Mouse (Mus musculus) 416B (cell line): ENCODE measurements at regions not wholly inside any gene's neighbourhood (a gene's known extent, or its start where the extent isn't known, plus 50 kb on each side); places are given as distances from the start of the nearest gene placed in this dataset.

ENCODE experiments used
- DNase-seq: peaks from one replicate; pipeline ENCODE4 v3.0.0; 2011; ENCODE audit warnings: low read depth

DNA sequence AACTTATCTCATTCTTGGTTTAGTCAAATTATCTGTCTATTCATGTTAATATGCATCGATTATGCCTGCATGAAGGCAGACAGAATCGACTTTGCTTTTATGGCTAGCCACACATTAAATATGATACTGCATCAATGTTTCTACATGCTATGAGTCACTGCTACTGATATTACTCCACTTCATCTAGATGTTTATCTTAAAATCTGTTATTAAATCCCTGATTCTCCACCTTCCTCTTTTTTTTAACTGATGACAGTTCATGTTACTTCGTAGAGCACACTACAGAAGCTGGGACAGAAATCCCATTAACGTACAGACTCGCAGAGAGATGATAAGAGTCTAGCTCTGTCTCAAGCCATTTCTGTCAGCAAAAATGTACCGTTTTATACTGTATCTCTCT, 685.1 kb upstream of the Cdh9 start:
- DNase-seq, result peak; percentile 71

DNA sequence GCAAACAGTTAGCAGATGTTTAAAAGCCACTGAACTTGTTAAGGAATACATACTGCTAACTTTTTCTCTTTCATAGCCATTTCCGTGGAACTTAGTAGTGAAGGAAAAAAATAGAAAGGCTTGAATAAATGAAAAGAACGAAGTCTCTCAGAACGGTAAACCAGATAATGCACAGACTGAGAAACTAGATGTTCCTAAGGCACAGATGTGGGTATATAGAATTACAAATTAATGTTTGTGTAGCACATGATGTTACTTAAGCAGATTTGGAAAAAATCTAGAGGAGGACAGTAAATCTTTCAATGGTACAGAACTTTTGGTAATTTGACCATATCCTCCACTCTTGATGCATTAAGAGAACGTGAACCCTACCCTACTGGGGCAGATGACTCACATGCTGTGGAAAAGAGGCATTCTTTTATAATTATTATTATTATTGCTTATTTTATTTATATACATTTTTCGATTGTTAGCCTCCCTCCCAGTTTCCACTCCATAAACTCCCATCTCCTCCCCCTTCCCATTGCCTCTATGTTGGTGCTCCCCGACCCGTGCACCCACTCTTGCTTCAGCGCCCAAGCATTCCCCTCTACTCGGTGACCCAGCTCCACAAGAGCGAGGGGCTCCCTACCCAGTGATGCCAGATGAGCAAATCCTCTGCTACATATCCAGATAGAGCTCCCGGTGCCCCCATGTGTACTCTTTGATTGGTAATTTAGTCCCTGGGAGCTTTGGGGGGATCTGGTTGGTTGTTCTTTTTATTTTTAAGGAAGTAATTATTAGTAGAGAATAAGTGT, 651.9 kb upstream of the Cdh9 start:
- DNase-seq, result no peak
